Mouse (Mus musculus) retina, postnatal 7 days (tissue): ENCODE measurements around the gene Srsf4.

ENCODE experiments used
- DNase-seq: peaks from one replicate; pipeline ENCODE4 v3.0.0-alpha.2; 2012; ENCODE audit warnings: low read depth, low spot score

The Srsf4 gene

GRCm38 (mm10) chr4:131872672-131873292, 635 bp upstream of the Srsf4 start:
- no peak for DNase-seq

- no peak for DNase-seq
These were observed 736 bp downstream of the Srsf4 start for GRCm38 (mm10) chr4:131874169-131874536.

- no peak for DNase-seq
These were observed 1.1 kb downstream of the Srsf4 start for GRCm38 (mm10) chr4:131874567-131874966.

DNA sequence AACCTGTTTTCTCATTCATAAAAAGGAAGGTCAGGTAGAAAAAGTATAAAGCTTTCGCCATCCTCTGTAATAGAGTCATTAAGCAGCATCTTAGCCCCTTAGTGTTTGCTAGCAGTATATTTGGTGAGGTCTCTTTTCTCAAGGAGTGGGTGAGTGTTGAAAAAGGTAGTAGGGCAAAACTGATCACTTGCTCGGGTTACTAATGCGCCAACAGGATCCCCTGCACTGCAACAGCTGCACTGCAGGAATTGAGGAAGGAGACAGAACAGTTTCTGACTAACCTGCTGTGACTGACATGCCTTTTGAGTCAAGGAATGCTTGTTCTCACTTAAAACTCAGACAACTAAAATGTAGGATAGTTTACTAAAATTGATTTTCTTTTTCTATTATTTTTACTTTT, 1.8 kb downstream of the Srsf4 start:
- no peak for DNase-seq

- no peak for DNase-seq
These were observed 3.4 kb downstream of the Srsf4 start for GRCm38 (mm10) chr4:131876836-131877235.

DNA sequence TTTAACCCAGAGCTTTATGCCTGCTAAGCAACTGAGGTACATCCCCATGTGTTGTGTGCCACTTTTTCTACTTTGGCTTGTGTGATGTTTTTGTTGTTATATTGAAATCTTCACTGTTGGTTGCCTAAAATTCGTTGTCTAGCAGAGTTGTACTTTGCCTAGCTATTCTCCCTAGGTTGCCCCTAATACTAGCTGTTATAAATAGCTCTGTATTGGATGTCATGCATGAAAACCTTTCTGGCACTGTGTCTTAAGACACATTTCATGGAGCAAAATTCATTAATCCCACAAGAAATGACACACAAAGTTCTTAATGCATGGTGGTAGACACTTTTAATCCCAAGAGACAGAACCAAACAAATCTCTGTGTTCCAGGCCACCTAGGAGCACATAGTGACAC, 6.3 kb downstream of the Srsf4 start:
- no peak for DNase-seq

DNA sequence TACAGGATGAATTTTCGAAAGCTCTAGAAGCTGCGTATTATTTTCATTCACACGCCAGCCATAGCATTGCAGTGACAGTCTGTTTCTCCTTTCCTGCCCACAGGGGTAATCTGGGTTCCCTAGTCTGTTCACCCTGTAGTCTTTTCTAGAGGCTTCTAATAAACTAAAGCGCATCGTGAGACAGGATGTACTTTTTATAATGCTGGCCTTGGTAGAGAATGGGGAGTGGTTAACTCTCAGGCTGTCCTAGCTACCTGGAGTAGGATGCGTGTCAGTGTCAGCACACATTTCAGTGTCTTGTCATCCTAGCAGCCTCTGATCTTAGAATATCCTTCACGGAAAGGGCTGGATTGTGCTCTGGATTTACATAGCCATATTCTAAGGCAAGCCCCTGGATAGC, 7.9 kb downstream of the Srsf4 start:
- no peak for DNase-seq

- DNase-seq: no peak
These were observed 10.2 kb downstream of the Srsf4 start for GRCm38 (mm10) chr4:131883571-131883970.

GRCm38 (mm10) chr4:131885376-131885775, 12.0 kb downstream of the Srsf4 start:
- no peak for DNase-seq

DNA sequence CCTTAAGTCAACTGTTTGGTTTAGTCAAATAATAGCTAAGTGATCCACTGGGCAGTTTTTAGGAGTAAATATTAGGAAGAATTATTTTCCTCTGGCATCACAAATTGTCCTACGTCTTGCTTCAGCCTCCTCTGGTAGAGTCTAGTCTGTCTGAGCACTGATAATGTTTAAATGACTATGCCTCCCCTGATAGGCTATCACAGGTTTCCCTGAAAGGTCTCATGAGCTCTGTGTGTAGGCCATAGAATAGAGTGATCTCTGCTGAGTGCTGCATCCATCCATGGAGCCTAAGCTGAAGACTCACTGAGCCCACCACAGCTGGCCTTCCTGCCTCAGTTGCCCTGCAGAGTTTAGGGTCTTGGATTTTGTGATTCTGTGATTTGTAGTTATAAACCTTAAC, 15.1 kb downstream of the Srsf4 start:
- no peak for DNase-seq

- DNase-seq: no peak
These were observed 17.3 kb downstream of the Srsf4 start for GRCm38 (mm10) chr4:131890692-131891091.

- no peak for DNase-seq
These were observed 23.7 kb downstream of the Srsf4 start for GRCm38 (mm10) chr4:131897109-131897508.

DNA sequence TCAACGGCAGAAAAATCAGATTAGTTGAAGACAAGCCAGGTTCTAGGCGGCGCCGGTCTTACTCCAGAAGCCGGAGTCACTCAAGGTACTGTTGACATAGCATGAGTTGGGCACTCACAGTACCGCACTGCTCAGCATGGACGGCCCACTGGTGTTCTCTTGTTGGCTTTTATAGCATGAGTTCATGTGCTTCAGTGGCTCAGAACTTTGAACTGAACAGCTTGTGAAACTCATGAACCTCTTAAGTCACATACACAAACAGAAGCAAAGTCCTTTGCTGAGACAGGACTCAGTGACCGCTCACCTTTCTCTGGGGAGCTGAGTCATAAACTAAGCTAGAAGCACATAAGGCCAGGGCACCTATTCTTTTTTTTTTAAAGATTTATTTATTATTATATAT, 24.4 kb downstream of the Srsf4 start:
- DNase-seq: no peak

DNA sequence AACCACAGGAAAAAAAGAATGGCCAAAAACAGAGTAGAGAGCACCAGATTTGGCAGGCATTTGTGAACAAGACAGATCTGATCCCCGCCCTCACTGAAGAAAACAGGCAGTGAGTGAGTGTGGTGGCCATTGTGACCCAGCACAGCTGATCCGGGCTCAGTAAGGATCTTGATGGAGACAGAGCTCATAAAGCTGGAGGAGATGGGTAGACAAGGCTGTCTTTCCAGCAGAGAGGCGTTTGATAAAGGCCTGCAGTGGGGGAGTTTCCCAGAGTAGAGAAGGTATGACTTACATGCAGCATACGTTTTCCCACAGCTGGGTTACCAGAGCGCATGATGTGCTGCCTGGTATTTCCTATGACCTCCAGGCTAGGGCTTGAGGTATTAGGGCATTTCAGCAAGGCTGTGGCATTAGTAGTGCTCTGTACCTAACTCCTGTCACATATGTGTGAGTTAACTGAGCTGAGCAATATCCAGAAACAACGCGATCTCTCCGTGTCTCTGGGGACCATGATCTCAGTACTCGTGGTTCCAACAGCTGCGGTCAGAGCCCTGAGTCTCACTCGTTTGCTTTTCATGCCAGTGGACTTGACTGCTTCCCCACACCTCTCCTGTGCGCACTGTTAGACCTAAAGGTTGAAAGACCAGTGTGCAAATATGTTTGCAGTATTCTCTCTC, 25.2 kb downstream of the Srsf4 start:
- DNase-seq: no peak

DNA sequence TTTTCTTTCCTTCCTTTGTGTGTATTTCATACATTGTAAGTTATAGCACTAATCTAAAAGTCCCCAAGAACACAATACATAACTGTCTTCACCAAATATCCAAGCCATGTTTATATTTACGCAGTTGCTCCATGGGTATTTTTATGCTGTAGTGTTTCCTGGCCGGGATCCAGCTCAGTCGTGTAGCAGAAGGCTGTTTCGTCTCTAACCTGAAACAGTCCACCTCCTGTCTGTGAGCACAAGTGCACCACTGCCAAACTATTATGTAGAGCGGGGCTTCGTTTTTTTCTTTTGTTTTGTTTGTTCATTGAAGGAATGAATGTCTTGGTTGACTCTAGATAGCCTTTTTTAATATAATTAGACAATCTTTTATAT, 25.8 kb downstream of the Srsf4 start:
- no peak for DNase-seq

GRCm38 (mm10) chr4:131901090-131901489, 27.7 kb downstream of the Srsf4 start:
- no peak for DNase-seq

- DNase-seq: no peak
These were observed 31.1 kb downstream of the Srsf4 start for GRCm38 (mm10) chr4:131904478-131904877.

GRCm38 (mm10) chr4:131906423-131906822, 33.0 kb downstream of the Srsf4 start:
- DNase-seq: no peak

- DNase-seq: no peak
These were observed 34.5 kb downstream of the Srsf4 start for GRCm38 (mm10) chr4:131907912-131908311.

GRCm38 (mm10) chr4:131910237-131910994, 37.0 kb downstream of the Srsf4 start:
- DNase-seq: no peak

GRCm38 (mm10) chr4:131911521-131911920, 38.1 kb downstream of the Srsf4 start:
- no peak for DNase-seq

DNA sequence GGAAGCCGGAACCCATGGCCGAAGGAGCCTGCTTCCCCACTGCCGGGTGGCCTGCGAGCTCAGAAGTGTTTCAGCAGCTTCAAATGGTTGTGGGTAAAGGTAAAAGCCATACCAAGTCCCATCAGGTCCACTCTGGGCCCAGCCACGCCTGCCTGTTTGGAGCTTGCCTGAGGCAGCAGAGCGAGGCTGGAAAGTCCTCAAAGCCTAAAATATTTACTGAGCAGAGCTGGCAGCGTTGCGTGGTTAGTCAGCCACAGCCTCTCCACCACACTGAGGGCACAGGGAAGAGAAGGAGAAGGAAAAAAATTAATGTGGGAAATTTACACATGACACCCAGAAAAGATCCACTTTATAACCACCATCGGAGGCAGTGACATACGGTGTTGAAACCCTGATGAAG, 40.1 kb downstream of the Srsf4 start:
- no peak for DNase-seq

- no peak for DNase-seq
These were observed 40.7 kb downstream of the Srsf4 start for GRCm38 (mm10) chr4:131914046-131914643.
